Mouse (Mus musculus) heart, adult 8-10 months (tissue): ENCODE data around the gene 2700097O09Rik. TPM values are rescaled to one million over a fixed set of nuclear protein-coding genes. Genes with fewer than 3 reads are reported as not detected.
"Not testable (repeated sequence)": the region's sequence is repeated elsewhere in the genome, so short reads cannot be mapped to it uniquely, and the experiment has no call there.

Experiments used
- DNase-seq: peaks from one replicate; pipeline ENCODE4 v3.0.0; 2022; ENCODE audit warnings: low spot score
- total RNA-seq, 4 experiments: library from RNA; stranded (reverse); gene quantifications; 2 replicates each; pipeline ENCODE4 v1.2.4; 2022

2700097O09Rik gene
- 1 to 10 TPM; 6.9 to 9.9 (median 8.3) TPM for total RNA-seq

DNA sequence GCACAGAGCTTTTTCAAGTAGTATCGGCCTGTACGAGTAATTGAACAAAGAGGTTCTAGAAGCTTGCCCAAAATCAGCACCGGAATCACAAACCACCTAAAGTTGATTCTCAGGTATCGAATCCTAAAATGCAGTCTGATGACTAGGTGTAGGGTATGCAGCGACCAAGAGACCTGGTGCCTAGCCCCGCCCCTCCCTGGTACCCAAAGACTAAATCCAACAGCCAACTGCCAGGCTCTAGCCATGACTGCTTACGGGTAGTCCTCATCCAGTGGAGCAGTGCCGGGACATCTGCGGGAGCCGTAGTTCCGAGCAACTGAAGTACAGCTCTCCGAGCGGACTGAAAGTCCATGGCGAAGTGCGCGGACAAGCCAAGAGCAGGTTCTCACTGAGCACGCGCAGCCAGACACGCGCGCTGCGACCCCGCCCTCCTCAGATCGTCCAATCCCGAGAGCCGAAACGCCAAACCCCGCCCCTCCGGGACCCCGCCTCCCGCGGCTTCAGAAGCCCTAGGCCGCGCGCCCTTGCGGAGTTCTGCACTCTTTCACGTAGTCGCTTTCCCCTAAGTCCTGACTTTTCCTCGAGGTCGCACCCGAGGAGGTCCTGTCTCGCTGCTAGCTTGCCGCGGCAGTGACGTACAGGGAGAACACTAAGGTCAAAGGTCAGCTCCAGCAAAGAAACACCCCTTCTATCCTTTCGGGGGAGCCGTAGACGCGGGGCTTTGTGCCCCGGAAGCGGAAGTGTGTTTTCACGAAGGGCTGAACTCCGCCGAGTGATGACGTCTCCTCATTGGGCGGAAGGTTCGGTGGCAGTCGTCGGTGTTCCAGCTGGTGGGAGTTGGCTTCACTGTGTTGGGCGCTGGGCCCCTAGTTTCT, at the start of gene 2700097O09Rik, which contains the start of gene Srp54a:
Gene 2700097O09Rik (minus strand): TSS at position 385 of the 875 bp plus-strand sequence.
Gene Srp54a (plus strand): TSS at position 537 of the 875 bp plus-strand sequence.
- DNase-seq, result peak; percentile 95

DNA sequence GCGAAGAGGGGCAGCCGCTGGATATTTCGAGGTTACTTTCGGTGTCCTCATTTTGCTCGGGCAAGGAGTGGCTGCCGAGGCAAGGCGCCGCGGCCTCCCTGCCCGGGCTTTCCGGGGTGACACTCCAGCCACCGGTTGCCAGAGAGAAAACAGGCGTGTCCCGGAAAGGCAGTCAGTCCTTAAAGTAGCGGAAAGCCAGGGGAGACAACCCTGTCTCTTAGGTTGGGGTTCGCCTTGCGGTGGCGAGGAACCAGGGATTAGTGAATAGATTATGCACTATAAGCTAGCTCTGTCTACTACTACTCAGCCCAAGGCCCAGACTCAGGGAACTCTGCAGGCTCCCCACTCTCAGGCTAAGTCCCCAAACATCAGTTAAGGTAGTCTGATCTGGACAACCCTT, 44.8 kb upstream of the 2700097O09Rik start:
- not testable (repeated sequence) for DNase-seq

GRCm38 (mm10) chr12:55124242-55124641, 44.3 kb upstream of the 2700097O09Rik start, which contains the start of gene Fam177a:
TSS of gene Fam177a (plus strand) at chr12:55124469.
- DNase-seq, result not testable (repeated sequence)

- not testable (repeated sequence) for DNase-seq
Measured at GRCm38 (mm10) chr12:55112616-55113015, 32.7 kb upstream of the 2700097O09Rik start.

GRCm38 (mm10) chr12:55092127-55092526, 12.2 kb upstream of the 2700097O09Rik start:
- not testable (repeated sequence) for DNase-seq

DNA sequence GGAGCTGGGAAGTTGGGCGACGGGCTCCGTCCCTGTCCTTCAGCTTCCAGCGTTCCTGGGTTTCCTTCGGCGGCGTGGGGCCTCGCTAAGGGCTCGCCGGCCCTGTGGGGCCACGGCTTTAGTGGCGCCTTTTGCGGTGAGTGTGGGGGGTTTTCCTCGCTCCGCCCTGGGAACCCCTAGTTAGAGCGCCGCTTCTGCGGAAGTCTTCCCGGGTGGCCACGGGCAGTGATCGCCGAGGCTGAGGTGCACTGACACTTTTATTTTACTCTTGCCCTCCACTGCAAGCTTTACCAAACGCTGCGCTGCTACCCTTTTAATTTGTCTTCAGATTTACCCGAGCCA, 662 bp upstream of the 2700097O09Rik start:
- not testable (repeated sequence) for DNase-seq

- not testable (repeated sequence) for DNase-seq
Measured at GRCm38 (mm10) chr12:55078706-55079105, 1.2 kb downstream of the 2700097O09Rik start.

DNA sequence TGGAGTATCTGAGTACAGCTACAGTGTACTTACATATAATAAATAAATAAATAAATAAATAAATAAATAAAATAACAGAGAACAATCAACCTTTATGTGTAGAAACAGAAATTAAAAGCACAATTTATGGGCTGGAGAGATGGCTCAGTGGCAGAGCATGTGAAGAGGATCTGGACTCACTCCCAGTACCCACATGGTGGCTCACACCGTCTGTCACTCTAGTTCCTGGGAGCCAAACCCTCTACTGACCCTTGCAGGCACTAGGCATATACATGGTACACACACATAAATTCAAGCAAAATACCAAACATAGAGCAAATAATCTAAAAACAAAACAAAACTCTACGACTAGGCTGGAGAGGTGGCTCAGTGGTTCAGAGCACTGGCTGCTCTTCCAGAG, 4.6 kb downstream of the 2700097O09Rik start:
- DNase-seq, result no peak

- no peak for DNase-seq
Measured at GRCm38 (mm10) chr12:55073686-55074085, 6.2 kb downstream of the 2700097O09Rik start.

- DNase-seq, result no peak
Measured at GRCm38 (mm10) chr12:55072495-55072894, 7.4 kb downstream of the 2700097O09Rik start.

DNA sequence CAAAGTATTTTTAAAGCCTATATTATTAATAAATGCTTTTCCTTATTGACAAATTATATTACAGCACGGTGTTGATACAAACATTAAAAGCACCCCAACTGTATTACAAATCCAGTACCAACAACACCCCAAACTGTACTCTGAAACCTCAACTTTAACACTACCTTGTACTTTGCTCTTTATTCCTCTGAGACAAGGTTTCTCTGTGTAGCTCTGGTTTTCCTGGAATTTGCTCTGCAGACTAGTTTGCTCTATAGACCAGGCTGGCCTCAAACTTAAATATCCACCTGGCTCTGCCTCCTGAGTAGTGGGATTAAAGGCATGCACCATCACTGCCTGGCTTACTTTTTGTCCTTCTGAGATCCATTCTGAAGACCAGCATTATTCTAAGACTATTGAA, 17.8 kb downstream of the 2700097O09Rik start:
- no peak for DNase-seq

GRCm38 (mm10) chr12:55061006-55061405, 18.9 kb downstream of the 2700097O09Rik start:
- DNase-seq, result no peak

DNA sequence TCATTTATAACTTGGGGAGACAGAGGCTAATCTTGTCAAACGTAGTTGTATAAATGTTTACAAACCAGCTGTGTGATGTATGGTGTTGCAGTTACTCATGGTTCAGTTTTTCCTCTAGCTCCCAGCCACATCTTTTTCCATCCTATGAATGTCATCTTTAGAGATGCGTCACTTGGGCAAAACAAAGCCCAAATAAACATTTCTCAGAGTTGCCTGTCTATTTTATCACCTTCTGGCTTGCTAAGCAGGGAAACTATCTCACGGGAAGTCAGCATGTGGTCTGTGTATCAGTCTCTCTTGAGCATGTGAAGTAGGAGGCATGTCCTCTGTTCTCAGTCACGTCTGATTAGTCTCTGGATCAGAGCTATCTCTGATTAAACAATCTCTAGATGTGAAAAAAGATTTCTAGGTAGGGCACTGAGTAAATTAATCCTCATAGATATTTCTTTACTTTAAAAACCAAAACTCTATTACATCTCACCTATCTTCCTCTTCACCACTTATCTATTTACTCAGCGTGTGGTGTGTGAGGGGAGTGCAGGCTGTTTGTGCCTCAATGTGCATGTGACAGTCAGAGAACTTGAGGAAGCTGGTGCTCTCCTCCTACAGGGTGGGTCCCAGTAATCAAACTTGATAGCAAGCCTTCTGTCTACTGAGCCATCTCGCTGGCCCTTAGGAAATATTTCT, 19.6 kb downstream of the 2700097O09Rik start:
- no peak for DNase-seq

DNA sequence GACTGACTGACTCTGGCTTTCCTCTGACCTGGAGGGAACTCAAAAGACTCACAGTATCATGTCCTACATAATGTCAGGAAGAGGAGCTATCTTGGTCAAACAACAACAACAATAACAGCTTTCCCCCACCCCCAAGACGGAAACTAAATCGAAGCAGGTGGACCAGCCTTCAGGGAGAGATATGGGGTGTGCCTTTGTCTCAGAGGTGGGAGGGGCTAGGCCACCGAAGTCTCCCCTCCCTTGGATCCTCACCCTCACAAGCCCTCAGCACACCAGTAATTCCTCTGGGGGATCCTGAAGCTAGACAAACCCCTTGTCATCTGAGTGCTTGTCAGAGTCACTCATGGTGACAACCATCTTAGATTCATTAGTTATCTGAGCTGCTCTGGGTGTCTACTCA, 20.1 kb downstream of the 2700097O09Rik start:
- DNase-seq, result no peak

- DNase-seq, result peak; percentile 23
Measured at GRCm38 (mm10) chr12:55058865-55059615, 20.9 kb downstream of the 2700097O09Rik start.

GRCm38 (mm10) chr12:55056703-55057102, 23.2 kb downstream of the 2700097O09Rik start:
- DNase-seq, result no peak

DNA sequence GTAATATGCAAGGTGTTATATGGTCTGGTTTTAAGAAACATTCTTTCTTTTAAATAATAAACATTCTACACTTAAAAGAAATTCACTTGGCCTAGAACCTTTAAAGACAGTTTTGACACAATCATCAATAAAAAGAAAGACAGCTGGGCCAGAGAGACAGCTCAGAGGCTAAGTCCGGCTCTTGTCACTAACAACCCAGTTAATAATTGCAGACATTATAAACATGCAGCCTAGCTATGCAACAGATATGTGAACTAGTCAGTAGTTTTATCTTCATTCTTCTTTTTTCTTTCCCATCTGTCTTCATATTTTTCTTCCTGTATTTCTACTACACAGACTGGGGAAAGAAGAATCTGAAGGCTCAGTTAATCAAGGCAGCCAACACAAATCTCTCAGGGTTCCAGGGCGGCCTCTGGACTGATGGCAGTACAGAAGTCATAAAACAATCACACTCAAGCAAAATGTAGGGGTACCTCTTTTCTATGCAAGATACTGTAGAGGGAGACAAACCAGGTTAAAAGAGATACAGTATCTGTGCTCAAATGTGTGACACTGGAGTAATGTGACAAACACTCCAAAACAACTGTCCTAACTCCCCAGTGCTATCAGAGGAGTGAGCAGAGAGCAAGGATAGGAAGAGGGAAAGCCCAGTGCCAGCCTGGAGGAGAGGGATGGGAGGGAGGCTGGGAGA, 25.2 kb downstream of the 2700097O09Rik start:
- no peak for DNase-seq

- DNase-seq, result no peak
Measured at GRCm38 (mm10) chr12:55053267-55053666, 26.6 kb downstream of the 2700097O09Rik start.

GRCm38 (mm10) chr12:55051210-55052173, 28.4 kb downstream of the 2700097O09Rik start:
- DNase-seq, result no peak
